Mouse (Mus musculus) CD4-positive, CD25-positive, alpha-beta regulatory T cell, adult 4 months (primary cell): ENCODE data around the gene Arnt2. TPM values are rescaled to one million over a fixed set of nuclear protein-coding genes. Genes with fewer than 3 reads are reported as not detected.

Experiments used
- ATAC-seq: one replicate; pipeline ENCODE4 v1.8.0; 2017
- polyA plus RNA-seq, 2 experiments: library from polyadenylated mRNA; unstranded; fragments of 100-300 nt; shearing (Covaris generic); gene quantifications; one replicate each; pipeline ENCODE4 v1.2.1; 2017

Gene Arnt2
- polyA plus RNA-seq, 2 experiments from 2014 or later: 3.6 to 4.8 TPM

DNA sequence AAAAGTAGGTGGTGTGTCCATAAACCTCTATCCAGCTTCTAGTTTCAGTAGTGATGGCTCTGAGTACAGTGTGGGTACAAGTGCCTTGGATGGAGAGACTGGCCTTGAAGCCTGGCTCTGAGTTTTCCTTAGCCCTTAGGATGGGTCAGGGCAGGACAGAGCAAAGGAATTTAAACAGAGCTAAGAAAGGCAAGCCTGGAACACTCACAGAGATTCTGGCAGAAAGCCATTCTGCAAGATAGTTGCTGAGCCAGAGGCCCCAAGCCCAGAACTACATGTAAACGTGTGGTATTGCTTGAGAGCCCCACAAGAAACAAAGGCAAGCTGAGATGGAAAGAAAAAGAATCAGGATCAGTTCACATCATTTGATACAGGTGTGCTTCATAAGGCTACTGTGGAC, 70.8 kb downstream of the Arnt2 start:
- no peak for ATAC-seq

DNA sequence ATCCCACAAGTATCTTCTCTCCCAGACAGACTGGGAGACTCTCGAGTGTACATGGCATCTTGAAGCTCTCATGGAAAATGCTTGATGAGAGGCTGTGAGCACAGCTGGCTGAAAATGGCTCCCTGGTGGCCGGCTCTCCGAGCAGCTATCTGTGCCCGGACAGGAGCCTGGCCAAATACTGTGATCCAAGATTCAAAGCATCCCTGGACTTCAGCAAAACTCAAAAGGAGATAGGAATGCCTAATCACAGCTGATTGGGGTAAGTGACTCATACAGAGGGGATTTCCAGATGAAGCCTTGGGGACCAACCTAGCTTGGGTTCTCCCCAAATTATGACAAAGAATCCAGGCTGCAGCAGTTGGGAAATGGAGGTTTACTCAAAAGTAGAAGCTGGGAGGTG, 72.2 kb downstream of the Arnt2 start:
- ATAC-seq: no peak

DNA sequence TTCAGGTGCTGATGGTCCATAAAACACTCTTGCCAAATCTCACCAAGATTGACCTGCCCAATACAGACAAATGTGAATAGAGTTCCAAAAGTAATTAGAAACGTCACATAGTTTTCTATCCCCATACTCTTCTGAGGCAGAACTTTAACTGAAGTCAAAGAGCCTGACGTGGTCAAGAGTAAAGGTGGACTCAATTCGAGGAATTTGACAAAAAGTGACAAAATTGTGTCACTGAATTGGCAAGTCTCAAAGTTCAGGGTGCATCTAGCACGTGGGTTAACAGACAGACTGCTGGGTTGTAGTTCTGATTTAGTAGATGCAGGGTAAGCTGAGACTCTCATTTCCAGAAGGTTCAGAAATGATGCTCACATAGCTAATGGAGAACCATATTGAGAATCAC, 73.1 kb downstream of the Arnt2 start:
- ATAC-seq: no peak

DNA sequence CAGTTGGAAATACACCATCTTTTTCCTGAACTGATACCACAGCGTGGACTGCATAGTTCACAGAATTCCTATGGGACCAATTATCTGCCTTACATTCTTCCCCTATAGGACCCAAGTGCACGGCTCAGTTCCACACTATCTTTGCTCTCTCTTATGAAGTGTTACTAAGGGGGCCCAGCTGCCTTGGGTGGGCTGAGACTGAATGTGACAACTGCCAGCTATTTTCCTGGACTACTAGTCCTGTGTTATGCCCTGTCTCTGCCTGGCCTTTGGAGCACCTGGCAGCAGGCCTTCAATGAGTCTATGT, 73.4 kb downstream of the Arnt2 start:
- no peak for ATAC-seq

DNA sequence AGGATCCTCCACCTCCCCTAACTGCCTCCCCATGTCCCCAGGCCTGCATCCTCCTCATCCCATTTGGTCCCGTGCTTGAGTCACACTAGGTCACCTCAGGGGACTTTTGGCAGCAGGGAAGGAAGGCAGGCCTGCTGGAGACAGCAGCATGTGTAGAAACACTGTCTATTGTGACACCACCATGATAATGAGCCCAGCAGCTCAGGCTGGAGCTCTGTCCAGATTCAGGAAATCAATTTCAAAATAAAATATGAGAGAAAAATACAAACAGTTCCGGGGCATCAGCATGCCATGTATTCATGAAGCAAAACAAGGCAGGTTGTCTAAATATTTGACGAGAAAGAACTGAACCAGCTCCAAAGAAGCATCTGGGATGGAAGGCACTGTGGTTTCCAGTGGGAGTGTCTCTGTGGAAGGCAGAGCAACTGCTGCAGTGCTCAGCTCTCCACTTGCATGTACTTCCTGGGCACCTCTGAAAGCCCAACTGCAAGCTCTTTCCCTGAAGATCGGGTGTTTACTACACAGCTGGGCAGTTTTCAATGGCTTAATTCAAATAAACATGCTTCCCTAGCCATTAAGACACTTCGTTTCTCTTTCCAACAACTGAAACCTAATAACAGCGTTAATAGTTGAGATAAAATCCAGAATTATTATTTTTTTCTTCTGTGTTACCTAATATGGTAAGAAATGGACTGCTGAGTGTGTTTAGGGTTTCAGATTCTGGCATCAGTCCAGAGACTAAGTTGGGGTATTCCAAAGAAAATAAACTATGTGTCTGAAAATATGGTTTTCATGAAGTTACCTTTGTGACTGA, 74.0 kb downstream of the Arnt2 start:
- no peak for ATAC-seq

DNA sequence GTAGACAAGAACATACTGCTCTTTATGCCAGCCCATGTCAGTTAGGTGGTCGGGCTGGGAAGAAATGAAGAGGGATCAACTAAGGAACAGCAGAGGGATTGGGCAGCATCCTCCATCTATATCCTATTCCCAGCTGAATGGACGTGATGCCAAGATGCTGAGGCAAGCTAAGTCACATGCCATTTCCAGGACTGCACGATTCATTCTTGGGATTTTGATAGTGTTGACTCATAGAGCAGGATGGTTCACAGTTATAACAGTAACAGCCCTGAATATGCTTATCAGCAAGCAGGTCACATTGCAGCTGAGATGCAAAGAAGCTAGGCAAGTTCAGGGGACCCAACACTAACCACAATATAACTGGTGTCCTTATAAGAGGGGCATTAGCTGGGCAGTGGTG, 76.0 kb downstream of the Arnt2 start:
- no peak for ATAC-seq

DNA sequence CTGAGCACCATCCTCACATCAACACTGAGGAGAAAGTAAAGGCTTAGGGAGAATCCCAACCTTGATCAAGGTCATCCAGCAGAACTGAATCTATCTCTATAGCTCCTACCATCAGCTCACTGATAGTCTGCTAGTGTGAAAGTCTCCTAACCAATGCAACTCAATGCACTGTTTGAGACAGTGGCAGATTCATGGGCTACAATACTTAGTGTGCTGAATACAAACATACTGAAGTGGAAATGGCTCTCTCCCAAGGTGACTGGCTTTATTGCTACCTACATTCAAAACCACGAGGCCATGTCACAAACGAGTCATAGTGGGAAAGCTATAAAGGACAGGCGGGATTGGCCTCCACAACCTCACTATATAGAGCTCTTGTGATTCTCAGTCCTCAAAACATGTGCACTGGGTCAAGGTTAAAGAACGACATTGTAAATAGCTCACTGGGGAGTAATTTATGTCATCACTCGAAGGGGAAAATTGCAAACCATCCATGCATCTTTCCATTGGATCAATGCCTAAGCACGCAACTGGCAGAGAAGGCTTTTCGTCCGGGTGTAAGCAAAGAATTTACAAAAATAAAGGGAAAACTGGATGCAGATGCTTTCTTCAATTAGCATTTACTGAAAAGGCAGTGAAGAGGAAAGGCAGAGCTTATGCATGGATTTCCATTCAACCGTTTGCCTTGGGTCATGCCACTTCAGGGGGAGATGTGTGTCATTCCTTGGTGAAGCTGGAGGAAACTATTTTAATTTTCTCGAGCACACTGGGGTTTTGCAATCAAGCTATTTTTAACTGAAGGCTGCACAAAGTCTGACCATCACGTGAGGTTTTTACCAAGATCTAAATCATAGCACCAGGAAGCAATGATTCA, 77.4 kb downstream of the Arnt2 start:
- no peak for ATAC-seq

DNA sequence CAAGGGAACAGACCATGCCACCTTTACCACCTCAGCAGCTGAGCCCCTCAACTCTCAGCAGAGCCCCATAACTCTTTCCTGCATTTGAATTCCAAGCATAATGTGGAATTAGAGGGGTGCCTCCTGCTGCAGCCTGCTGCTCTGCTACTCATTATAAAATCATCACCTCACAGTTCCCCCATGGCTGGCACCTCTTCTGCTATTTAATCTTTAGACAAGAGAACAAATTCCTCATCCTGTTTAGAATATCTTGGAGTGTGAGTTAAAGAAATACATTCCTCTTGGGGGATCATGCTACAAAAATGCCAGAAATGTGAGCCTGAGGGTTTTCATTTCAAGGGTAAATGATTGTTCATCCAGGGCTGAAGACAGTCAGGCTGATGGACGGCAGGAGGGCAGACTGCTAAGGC, 80.8 kb downstream of the Arnt2 start:
- ATAC-seq: no peak

DNA sequence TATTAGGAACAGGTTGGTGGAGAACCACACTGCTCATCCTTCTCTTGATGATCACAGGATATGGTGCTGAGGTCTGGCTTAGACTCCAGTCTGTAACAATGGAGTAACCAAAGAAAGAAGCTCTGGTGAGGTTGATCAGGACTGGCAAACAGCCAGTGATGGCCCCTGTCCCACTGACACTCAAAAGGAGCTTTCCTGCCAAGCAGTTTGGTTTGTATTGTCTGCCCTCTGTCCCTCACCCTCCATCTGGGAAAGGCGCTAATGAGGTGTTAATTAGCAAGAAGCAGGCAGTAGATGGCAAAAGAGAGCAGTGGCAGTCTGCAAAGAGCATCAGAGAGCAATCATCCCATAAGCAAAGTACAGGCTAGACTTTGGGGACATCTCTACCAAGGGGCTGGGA, 81.2 kb downstream of the Arnt2 start:
- no peak for ATAC-seq

DNA sequence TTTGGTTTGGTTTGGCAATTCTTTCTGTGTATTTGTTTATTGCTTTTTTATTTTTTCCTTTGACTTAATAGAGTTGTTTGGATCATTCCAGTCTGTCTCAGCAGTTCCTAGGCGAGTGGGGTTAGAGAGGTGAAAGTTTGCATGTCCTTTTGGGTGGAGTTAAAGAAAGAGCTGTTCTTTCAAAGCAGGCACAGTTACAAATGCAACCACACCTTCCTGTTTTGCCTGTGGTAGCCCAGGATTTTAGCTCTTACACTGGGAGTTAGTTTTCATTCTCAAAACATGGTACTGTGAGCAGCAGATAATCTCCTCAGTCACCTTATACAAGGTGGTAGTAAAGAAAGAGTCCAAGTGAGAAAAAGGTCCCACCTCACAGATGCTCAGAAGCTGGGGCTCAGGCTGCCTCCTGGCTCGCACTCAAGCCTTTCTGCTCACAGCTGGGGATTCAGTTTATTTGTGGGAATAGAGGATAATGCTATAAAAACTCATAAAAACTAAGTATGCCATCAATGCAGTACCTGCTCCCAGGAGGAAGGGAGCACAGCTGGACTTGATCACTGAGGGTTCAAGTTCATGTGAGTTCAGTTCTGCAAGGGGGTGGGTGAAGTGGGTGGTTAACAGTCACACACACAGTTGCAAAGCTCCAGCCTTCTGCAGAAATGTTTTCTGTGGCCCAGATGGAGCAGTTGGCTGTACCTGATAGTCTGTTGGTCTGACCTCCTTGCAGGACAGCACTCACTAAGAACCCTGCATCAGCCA, 84.2 kb downstream of the Arnt2 start:
- ATAC-seq: no peak

DNA sequence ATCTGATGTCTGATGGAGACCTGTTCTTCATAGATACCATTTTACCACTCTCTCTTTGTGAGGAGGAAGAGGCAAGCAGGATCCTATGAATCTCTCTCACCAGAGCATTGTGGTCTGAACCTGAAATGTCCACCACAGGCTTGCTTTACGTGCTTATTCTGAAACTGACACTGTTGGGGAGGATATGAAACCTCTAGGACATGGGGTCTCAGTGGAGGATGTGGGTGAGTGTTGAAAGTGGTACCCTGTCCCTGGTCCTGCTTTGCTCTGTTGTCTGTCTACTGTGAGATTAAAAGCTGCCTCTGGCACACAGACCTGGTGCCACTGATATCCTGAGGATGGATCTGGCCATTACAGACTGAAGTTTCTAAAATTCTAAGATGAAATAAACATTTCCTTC, 88.4 kb downstream of the Arnt2 start:
- ATAC-seq: no peak

DNA sequence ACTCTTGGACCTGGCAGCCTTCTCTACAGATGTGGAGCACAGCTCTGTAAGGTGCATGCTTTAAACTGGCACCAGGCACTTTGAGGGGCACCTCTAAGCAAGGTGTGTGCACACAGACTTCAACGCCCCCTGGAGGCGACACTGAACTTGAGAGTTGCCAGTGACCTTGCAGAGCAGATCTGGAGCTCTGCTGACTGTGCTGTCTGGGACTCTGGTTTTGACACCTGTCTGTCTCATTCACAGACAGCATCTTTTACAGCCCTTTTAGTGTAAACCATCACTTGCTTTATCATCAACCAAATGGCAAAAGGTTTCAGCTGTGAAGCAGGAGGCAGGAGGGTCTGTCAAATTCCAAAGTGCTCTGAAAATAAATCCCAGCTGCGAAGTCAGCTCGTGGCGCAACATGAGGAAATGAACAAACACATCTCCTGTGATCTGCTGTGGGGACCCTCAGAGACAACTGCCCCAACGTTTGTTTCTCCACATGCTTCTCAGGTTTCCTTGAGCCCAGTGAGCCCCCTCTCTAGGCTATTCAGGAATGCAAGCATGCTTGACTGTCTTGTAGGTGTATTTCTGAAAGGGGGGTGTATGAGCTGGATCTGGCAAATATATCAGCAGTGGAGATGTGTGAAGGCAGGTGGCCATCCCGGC, 94.5 kb downstream of the Arnt2 start:
- no peak for ATAC-seq

DNA sequence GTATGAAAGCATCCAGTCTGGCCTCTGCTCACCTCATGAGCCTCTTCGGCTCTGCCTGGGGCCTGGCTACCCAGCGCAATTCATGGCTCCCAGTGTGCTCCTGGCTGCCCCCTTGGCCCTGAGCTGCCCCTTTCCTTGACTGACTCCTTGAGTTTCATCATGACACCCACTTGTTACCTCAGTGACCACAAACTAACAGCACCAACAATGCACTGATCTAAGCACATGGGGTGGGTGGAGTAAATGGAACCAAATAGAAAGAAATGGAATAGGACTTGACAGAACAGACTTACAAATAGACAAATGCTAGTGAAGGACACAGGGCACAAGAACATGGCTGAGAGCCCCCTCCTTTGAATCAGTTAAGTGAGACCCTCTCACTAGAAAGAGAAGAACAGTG, 95.2 kb downstream of the Arnt2 start:
- ATAC-seq: no peak

DNA sequence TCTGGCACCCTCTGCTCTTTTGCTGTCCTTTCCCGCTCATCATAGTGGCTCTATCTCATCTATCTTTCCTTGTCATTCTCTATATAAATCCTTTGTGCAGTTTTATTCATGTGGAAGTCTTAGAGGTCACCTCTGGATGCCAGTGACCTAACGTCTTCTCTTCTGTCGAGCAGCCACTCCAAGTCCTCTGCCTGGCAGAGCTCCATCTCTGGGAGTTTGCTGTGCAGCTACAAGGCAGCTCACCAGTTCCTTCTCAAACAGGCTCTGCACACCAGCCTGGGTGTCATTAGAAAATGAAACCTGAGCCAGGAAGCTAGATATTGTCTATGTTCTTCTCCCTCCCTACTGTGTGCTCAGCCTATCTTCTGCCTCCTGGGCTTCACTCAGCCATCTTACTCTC, 98.4 kb downstream of the Arnt2 start:
- ATAC-seq: no peak

DNA sequence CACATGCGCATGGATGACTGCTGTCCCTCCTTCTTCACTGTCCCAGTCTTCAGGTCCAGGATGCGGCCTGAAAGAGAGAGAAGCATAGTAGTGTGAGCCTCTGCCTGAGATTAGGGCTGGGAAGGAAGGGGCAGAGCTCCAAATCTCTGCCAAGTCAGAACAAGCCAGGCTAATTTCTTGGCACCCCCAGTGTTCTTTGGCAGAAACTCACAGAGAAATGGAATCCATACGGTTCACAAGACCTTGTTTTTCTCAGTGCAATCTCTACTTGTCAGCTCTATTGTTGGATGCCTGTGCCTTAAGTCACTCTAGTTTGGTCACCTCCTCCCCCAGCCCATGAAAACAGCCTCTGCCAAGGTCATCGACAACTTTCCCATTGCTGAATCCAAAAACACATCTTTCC, 99.1 kb downstream of the Arnt2 start:
- ATAC-seq: no peak

DNA sequence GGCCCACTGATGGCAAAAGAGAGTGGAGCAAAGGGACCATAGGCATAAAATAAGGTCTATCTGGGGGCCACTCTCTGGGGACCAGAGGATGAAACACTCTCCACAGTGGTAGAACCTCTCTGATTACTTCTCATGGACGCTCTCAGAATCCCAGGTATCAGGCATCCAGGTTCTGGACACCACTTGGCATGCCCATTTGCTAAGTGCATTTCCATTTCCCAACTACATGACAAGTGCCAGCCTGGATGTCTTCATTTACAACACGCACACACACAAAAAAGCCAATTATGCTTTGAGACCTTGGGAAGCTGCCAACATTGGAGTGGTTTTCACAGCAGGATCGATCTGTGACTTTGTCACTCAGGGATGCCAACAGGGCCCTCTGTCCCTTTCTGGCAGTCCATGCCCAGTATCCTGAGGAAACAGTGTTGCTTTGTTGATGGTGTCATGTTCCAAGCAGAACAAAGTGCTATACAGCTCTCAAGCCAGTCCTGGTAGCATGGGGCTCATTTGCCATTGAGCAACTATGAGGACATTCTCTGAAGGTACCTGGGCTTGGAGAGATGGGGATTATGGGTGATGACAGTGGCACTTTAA, 102.5 kb downstream of the Arnt2 start:
- no peak for ATAC-seq

DNA sequence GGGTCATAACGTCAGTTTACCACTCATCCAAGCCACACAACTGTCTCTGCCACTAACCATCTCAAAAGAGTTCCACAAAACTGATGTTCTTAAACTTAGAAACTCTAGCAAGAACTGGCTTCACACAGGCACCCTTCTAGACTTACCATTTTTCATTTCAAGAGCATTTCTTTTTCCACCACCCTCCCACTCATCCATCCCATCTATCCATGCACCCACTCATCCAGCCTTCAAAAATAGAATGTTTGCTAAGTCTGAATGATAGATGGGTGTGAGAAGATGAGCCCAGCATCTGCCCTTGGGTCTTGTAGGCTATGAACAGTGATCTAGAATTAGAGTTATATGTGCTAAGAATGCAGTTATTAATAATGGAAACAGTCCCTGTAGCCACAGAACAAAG, 109.7 kb downstream of the Arnt2 start:
- no peak for ATAC-seq

DNA sequence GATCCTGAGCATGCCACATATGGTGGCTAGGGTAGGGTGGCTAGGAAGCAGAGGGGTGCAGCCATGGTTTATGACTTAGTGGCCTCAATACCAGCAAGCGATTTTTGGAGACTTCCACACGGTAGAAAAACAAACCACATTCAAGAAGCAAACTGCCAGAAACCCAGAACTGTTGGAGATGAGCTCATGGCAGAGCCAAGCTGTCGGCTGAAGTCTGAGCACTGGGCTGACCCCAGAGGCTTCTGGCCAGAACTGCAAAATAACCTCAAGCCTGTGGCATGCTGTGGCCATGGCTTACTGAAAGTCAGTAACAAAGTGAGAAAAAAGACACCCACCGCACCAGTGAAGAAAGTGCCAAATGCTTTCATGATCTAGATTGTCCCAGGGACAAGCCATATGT, 110.4 kb downstream of the Arnt2 start:
- ATAC-seq: no peak

DNA sequence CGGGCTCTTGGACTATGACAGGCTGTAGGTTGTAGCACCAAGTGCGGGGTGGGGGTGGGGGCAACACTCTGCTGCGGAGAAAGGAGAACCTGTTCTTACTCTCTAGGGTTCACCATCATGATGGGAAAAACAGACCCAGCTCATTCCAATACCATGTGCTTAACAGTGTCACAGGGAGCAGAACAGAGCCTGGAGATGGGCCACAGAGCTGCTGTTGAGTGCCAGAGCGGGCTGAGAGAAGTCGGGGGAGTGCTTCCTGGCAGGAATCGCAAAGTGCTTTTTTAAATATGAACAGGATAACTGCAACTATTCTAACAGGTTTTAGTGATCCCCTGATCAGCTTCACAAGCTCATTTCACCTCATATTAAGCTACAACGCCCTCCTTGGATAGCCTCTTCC, 116.9 kb downstream of the Arnt2 start:
- ATAC-seq: no peak

DNA sequence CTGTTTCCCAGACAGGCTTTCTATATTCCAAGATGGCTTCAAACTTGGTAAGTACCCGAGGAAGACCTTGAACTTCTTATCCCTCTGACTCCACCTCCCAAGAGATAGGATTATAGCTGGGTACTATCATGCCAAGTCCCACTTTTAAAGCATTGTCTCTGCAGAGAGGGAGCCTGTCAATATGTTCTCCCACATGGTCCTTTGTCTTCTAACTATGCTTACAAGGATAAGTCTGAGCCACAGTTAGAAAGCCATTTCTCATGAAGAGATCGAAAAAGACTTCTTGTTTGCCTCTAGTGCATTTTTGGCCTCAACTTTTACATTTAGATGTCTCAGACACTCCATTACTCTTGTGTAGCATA, 122.8 kb downstream of the Arnt2 start:
- no peak for ATAC-seq

DNA sequence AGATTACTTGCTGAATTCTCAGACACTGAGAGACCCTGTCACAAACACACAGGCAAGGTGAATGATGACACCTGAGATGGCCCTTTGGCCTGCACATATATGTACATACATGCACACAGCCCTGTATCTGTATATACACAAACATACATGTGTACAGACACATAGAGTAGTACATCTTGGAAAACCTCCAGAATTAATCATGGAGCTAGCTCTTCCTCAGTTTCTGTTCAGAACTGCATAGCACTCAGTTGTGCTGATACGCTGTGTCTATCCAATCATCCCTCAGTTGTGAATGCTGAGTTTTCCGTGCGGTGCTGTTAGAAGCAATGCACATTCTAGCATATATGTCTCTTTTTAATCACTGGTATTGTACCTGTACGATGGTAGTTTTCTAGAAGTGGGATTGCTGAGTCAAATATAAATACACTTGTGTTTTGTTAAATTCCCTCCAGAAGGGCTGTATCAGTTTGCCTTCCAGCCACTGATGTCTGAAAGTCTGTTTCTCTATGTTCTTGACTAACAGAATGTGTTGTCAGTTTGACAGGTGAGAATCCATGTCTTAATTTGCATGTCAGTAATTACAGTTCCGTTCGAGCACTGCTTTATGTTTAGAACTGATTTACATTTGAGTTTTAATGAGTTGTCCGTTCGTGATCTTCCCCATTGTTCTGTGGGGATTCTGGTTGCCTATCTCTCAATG, 123.3 kb downstream of the Arnt2 start:
- ATAC-seq: no peak

DNA sequence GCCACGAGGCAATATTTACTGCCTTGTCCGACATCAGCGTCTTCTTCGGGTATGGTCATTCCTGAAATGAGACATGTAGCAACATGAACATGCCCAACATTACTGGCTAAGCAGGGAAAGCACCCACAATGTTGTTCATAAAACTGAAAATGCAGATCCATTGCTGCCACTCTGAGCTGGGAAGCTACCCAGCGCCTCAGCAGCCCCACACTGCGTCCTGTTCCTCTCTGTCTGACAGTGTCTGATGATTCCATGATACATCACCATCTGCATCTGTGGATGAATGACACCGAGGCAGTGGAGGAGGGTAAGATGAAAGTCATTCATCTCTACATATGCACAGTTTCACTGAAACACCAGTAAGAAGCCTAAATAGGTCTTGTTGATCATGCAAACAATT, 124.2 kb downstream of the Arnt2 start:
- ATAC-seq: no peak
